Mouse (Mus musculus): ENCODE results near the gene Dld. TPM values are rescaled to one million over a fixed set of nuclear protein-coding genes. Genes with fewer than 3 reads are reported as not detected.
A peak's percentile ranks its signal among the peaks of the same experiment; 100 is the strongest.

The Dld gene
- polyA plus RNA-seq, 1 experiment, result 60.9 TPM

DNA sequence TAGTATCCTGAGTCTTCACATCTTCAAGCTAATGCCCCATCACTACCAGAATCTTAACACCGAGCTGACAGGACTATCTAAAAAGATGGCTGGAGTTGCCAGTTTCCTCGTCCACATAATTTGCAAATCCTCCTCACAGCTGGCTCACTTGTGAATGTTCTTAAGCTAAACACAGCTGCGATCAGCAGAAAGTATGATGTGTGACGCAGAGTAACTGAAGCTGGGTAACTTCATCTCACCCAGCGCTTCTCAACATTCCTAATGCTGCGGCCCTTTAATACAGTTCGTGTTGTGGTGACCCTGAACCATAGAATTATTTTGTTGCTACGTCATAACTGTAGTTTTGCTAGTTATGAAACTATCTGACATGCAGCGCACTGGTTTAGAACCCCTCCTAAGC lies 24.1 kb downstream of the Dld start:
- Histone ChIP-seq H3ac (ENCODE audit: control insufficient read depth, insufficient read length) (no peak overlapping the region), H3K27me3 (ENCODE audit: control insufficient read depth, insufficient read depth, insufficient read length) (no peaks in the 10 kb centered on the region), H3K36me3 (ENCODE audit: control insufficient read depth, insufficient read depth) (peaks cover 84% of the 10 kb centered on the region), H3K79me2 (ENCODE audit: control insufficient read depth, insufficient read depth) (no peaks in the 10 kb centered on the region), H3K4me2 (ENCODE audit: low read depth) (no peak overlapping the region), H3K4me3 (no peak overlapping the region)
- TF ChIP-seq POLR2AphosphoS2 (IDR thresholded peaks at IDR 0.05; ENCODE audit: insufficient read length, low read depth) (no peak), MAX (IDR thresholded peaks at IDR 0.05; ENCODE audit: low read depth) (no peak)

DNA sequence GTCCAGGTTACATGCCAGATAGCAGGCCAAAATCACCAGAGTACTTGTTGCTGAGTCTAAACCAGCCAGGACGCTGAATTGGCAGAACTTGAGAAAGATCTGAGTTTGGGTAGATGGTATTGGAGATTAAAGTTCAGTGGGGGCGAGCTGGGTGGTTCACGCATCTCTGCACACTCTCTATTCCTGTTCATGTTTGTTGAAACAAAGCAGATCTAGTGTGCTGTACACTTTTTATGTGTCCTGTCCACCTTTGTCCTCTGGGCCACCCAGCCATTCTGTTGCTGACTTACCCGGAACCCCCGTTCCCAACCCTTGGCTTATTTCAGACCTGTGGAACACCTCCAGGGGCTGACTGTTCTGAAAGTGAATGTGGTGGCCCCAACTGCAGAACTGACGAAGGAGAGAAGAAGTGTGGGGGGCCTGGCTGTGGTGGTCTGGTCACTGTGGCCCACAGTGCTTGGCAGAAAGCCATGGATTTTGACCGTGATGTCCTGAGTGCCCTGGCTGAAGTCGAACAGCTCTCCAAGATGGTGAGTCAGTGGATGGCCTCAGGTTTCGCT lies 28.0 kb downstream of the Dld start:
- no peak overlapping the region for H3K4me2 ChIP-seq (ENCODE audit: low read depth)
- peaks cover 57% of the 10 kb centered on the region for H3K36me3 ChIP-seq (ENCODE audit: control insufficient read depth, insufficient read depth)
- no peaks in the 10 kb centered on the region for H3K27me3 ChIP-seq (ENCODE audit: control insufficient read depth, insufficient read depth, insufficient read length)
- no peaks in the 10 kb centered on the region for H3K79me2 ChIP-seq (ENCODE audit: control insufficient read depth, insufficient read depth)
- H3ac ChIP-seq (ENCODE audit: control insufficient read depth, insufficient read length), result no peak overlapping the region
- no peak overlapping the region for H3K4me3 ChIP-seq
- TF ChIP-seq USF1 (IDR thresholded peaks at IDR 0.05; ENCODE audit: low read depth), result no peak
- TF ChIP-seq REST (IDR thresholded peaks at IDR 0.05; ENCODE audit: insufficient read depth, insufficient read length), result no peak
- TF ChIP-seq POLR2AphosphoS2 (IDR thresholded peaks at IDR 0.05; ENCODE audit: insufficient read length, low read depth), result no peak
- no peak for TF ChIP-seq E2F4 (IDR thresholded peaks at IDR 0.05; ENCODE audit: insufficient read depth)
- no peak for TF ChIP-seq SRF (IDR thresholded peaks at IDR 0.05; ENCODE audit: control insufficient read depth, insufficient read length, low read depth)

DNA sequence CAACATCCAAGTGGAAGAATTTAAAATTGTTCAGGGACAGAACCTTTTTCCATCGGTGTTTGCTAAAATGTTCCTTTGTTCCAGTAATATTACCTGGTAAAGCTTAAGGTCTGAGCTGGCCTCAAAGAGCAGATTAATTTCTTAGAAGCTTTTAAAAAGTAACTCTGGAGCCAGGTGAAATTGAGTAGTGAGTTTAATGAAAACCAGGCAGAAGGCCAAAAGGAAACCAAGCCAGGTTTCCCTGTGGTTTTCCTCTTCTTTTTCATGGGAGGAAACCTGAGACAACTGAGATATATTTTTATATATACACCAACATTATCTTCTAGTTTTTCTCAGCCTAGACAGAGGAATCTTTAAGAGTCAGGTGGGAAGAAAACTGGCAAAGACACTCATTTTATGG lies 29.7 kb downstream of the Dld start:
- Histone ChIP-seq H3ac (ENCODE audit: control insufficient read depth, insufficient read length) (no peak overlapping the region), H3K79me2 (ENCODE audit: control insufficient read depth, insufficient read depth) (no peaks in the 10 kb centered on the region), H3K36me3 (ENCODE audit: control insufficient read depth, insufficient read depth) (peaks cover 49% of the 10 kb centered on the region), H3K4me3 (no peak overlapping the region), H3K4me2 (ENCODE audit: low read depth) (no peak overlapping the region), H3K27me3 (ENCODE audit: control insufficient read depth, insufficient read depth, insufficient read length) (no peaks in the 10 kb centered on the region)
- TF ChIP-seq SRF (IDR thresholded peaks at IDR 0.05; ENCODE audit: control insufficient read depth, insufficient read length, low read depth) (no peak), E2F4 (IDR thresholded peaks at IDR 0.05; ENCODE audit: insufficient read depth) (no peak), TCF3 (IDR thresholded peaks at IDR 0.05; ENCODE audit: insufficient read length, low read depth) (no peak), REST (IDR thresholded peaks at IDR 0.05; ENCODE audit: insufficient read depth, insufficient read length) (no peak)

DNA sequence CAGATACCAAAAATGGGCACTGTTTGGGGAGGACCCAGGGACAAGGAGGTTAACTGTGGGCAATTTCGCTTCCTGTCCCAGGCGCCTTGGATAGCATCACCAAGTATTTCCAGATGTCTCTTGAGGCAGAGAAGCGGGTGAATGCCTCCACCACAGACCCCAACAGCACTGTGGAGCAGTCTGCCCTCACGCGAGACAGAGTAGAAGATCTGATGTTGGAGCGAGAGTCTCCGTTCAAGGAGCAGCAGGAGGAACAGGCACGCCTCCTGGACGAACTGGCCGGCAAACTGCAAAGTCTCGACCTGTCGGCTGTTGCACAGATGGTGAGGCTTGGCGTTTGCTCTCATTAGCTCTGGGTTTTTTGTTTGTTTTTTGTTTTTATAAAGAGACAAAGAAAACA lies 30.4 kb downstream of the Dld start:
- Histone ChIP-seq H3K4me2 (ENCODE audit: low read depth) (no peak overlapping the region), H3ac (ENCODE audit: control insufficient read depth, insufficient read length) (no peak overlapping the region), H3K27me3 (ENCODE audit: control insufficient read depth, insufficient read depth, insufficient read length) (no peaks in the 10 kb centered on the region), H3K4me3 (no peak overlapping the region), H3K36me3 (ENCODE audit: control insufficient read depth, insufficient read depth) (peaks cover 47% of the 10 kb centered on the region), H3K79me2 (ENCODE audit: control insufficient read depth, insufficient read depth) (no peaks in the 10 kb centered on the region)
- TF ChIP-seq POLR2AphosphoS2 (IDR thresholded peaks at IDR 0.05; ENCODE audit: insufficient read length, low read depth) (peak; percentile 5), TCF12 (IDR thresholded peaks at IDR 0.05; ENCODE audit: insufficient read depth, poor library complexity, severe bottlenecking) (no peak)

DNA sequence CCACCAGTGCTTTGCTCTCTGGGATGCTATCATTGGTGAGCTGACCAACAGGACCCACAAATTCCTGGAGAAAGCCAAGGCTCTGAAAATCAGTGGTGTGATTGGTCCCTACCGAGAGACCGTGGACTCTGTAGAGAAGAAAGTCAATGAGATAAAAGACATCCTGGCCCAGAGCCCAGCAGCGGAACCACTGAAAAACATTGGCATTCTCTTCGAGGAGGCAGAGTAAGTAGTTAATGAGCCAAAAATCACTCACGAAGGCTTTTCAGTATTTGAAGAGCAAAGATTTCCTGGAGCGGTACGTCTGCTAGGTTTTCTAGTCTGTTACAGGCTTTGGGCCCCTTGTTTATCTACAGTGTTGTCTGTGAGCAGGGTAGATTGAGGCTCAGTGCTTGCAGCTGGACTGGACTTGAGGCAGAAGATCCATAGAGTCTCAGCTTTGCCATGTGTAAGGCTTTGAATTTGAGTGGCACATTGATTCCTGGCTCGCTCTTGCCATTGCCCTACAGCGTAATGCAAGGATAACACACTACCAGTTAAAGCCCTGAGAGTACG lies 32.8 kb downstream of the Dld start:
- Histone ChIP-seq H3K36me3 (ENCODE audit: control insufficient read depth, insufficient read depth) (peaks cover 51% of the 10 kb centered on the region), H3K79me2 (ENCODE audit: control insufficient read depth, insufficient read depth) (no peaks in the 10 kb centered on the region), H3K4me3 (no peak overlapping the region), H3ac (ENCODE audit: control insufficient read depth, insufficient read length) (no peak overlapping the region), H3K27me3 (ENCODE audit: control insufficient read depth, insufficient read depth, insufficient read length) (no peaks in the 10 kb centered on the region), H3K4me2 (ENCODE audit: low read depth) (no peak overlapping the region)
- TF ChIP-seq E2F4 (IDR thresholded peaks at IDR 0.05; ENCODE audit: insufficient read depth) (no peak), POLR2AphosphoS2 (IDR thresholded peaks at IDR 0.05; ENCODE audit: insufficient read length, low read depth) (no peak)

DNA sequence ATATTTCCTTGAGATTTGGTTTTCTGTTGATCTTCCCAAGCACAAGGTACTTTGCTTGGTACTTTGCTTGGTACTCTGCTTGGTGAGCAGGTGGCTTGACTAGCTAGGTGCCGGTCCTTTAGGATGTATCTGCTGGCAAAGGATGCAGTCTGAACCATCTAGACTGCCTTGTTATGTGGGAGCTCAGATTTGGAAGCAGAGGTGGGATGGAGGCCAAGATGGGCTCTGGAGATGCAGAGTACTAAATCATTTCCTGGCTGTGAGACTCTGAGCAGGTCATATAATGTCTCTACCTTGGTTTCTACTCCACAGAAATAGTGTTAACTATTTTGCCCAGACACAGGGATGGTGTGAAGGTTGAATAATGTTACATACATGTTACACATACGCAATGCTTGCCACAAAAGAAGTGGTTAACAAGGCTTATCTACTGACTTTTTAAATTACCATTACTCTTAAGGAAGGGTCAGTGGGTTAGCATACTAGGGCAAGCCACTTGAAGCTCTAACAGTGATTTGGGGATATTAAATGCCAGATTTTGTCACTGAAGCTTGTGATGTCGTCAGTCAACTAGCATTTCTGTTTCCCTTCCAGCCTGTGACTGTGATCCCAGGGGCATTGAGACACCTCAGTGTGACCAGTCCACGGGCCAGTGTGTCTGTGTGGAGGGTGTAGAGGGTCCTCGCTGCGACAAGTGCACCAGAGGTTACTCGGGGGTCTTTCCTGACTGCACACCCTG lies 33.4 kb downstream of the Dld start:
- Histone ChIP-seq H3K4me3 (no peak overlapping the region), H3K27me3 (ENCODE audit: control insufficient read depth, insufficient read depth, insufficient read length) (no peaks in the 10 kb centered on the region), H3K79me2 (ENCODE audit: control insufficient read depth, insufficient read depth) (no peaks in the 10 kb centered on the region), H3K36me3 (ENCODE audit: control insufficient read depth, insufficient read depth) (peaks cover 48% of the 10 kb centered on the region), H3K4me2 (ENCODE audit: low read depth) (no peak overlapping the region), H3ac (ENCODE audit: control insufficient read depth, insufficient read length) (no peak overlapping the region)
- TF ChIP-seq MYOD1 (IDR thresholded peaks at IDR 0.05; ENCODE audit: control insufficient read depth in 1 of 3, insufficient read length in 2 of 3, low read depth in 2 of 3) (no peak), USF1 (IDR thresholded peaks at IDR 0.05; ENCODE audit: low read depth) (no peak), CEBPB (IDR thresholded peaks at IDR 0.05; ENCODE audit: insufficient read depth, poor library complexity, severe bottlenecking) (no peak), MYOG (IDR thresholded peaks at IDR 0.05; ENCODE audit: control insufficient read depth in 1 of 3, insufficient read depth in 1 of 3, insufficient read length in 2 of 3, low read depth in 2 of 3) (no peak), TCF12 (IDR thresholded peaks at IDR 0.05; ENCODE audit: insufficient read depth, poor library complexity, severe bottlenecking) (no peak)

All from myocyte (in vitro differentiated cells).